Mouse (Mus musculus) heart, adult 2 months (tissue): Measurements from ENCODE around the gene Akr7a5.

Experiments
- CTCF ChIP-seq: fragments of 200-600 bp; IDR thresholded peaks from 2 replicates; pipeline ENCODE4 v1.8.1; 2022; ENCODE audit warnings: antibody characterized with exemption, mild to moderate bottlenecking, moderate library complexity
- EP300 ChIP-seq: fragments of 200-500 bp; IDR thresholded peaks from 2 replicates; pipeline ENCODE4 v1.6.1; 2011; ENCODE audit warnings: low read depth, low read length, control low read depth; ENCODE audit not compliant: insufficient read depth

GRCm38 (mm10) chr4:139267335-139267734, 43.2 kb upstream of the Akr7a5 start:
- TF ChIP-seq CTCF (no peak), EP300 (no peak)
